Mouse (Mus musculus): ENCODE results near the gene Wdr20rt.
"Not testable (repeated sequence)": the region's sequence is repeated elsewhere in the genome, so short reads cannot be mapped to it uniquely, and the experiment has no call there.

Gene Wdr20rt

DNA sequence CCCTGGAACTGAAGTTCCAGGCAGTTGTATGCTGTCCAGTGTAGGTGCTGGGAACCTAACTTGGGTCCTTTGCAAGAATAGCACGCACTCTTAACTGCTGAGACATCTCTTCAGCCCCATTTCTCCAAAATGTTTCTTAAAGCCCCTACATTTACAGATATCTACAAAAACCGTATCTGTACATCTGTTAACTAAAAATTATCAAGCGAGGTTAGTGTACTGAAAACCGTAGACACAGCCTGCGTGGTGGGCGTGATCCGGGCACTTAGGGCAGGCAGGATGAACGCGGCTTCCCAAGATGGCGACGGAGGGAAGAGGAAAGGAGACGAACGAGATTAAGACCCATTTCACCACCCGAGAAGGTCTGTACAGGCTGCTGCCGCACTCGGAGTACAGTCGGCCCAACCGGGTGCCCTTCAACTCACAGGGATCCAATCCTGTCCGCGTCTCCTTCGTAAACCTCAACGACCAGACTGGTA, at the start of gene Wdr20rt:
Wdr20rt (plus strand) TSS at position 51 of the 479 bp plus-strand sequence.
- no peak for DNase-seq

DNA sequence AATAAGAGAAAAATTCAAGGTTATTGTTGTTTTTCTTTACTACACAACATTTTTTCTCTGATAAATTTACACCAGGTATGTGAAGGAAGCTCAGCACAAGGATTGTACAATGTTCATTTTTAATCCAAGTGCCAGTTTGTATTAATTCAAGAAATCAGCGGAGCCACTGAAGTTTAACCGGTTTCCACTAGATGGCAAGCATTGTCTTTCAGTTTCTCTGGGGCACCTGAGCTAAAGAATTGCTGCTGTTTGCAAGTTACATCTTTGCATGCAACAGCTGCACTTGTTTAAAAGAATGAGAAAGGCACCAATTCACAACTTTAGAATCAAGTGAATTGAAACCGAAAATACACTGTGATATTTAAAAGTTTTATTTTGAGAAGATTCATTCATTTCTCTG, 38.0 kb upstream of the Wdr20rt start:
- DNase-seq = no peak

DNA sequence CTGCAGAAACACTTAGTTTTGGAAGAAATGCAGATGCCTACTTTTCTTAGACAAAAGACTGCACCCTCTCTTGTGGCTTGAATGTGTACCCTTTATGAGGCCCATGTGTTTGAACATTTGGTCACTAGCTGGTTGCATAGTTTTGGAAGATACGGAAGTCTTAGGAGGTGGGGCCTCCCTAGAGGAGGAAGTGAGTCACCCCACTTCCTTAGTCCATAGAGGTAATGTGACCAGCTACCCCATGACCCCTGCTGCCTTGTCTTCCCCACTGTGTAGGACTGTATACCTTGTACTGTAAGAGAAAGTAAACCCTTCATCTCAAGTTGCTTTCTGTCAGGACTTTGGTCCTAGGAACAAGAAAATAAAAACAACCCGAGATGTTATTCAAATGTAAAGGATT, 36.1 kb upstream of the Wdr20rt start:
- no peak for DNase-seq

DNA sequence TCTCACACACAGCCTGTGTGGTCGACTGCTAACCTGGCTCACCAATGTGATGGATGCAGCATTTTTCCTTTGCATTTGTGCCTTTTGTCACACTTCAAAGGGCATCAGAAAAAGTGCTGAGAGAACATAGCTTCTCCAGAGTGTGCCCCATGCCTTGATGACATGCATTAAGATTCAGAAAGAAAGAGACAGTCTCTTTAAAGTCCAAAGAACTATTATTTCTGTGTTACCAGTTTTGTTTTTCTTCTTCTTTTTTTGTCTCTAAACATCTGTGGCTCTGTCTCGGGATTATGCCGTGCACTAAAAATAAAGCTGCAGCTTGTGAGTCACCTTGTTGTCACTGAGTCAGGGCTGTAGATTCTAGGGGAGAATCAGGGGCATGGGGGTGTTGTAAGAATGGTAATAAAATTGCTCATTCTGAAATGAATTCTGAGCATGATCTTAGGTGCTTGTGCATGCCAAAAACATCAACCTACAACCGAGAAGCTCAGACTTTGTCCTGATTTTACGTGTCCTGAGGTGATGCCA, 31.2 kb upstream of the Wdr20rt start:
- no peak for DNase-seq

DNA sequence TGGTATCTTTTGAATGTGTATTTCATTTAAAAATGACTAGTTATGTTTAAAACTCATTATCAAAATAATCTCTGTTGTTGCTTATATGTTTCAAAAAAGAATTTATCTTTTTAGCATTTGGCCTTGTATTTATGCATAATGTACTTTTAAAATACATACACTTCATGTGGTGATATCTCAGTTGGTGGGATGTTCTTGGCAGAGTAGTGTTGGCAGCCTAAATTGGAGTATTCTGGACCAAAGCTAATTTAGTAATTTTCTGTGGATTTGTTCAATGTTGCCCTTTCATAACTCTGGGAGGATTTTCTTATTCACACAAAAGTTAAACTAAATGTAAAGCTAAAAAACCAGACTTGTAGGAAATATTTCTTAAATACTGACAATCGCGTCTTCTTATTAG, 23.5 kb upstream of the Wdr20rt start:
- DNase-seq = no peak

DNA sequence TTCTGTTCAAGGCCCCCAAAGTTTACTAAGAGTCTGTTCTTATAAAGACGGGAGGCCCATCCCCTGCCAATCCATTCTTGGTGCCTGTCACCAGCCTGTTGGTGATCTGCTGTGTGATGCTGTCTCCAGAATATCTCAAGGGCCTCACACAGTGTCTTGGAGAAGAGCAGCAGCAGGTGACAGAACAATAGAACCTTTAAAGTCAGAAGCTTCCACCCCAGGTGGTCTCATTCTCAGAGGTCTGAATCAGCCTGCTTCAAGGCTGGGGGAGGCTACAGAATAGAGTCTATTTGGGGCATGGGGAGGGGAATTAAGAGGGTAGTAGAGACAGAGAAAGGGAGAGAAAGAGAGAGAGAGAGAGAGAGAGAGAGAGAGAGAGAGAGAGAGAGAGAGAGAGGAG, 18.9 kb upstream of the Wdr20rt start:
- no peak for DNase-seq

DNA sequence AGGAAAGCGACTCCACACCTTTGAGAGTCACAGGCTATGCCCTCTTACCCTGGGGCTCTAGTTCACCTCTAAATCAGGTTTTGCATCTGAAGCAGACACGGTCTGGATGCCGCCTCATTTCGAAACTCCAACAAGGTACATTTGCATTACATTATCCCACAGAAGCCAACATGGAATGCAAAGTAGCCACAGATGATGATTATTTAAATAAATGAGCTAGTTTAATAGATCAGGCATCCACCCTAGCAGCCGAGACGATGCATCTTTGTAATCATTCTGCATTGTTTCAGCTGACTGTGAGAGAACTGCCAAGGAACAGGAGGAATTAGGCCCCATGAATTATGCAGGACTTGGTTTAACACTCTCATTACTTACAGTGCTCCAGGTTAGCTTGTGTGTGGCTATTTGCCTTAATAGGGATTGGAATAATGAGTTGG, 8.9 kb upstream of the Wdr20rt start:
- DNase-seq = no peak

DNA sequence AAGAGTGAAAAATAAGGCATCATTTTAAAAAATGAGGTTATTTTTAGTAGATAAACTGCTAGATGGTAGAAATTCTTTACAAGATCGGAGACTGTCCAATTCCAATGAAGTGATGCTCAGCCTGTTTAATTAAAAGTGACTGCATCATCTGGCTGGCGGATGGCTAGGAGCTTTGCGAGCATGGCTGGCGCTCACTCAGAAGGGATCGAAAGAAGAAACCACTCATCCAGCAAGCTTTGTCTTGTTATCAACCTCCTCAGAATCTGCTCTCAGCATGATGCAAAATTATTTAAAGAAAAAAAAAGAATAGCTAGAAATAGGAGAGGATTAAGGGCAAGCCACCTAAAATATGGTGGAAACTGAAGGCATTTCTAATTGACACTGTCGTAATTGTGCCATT, 3.3 kb downstream of the Wdr20rt start:
- DNase-seq = no peak

DNA sequence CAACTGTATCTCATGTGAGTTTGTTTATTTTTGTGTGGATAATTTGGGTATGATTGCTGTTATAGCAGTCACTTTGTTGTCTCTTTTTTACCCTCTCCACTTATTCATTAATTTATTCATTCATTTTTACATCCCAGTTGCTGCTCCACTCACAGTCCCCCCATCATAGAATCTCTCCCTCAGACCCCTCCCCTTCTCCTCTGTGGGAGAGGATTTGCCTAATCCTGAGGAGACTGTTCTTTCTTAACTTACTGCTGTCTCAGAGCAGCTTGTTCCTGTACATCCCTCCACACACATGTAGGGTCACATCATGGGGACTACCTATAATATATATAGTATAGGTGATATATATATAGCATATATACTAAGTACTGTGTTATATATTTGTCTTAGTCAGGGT, 3.7 kb downstream of the Wdr20rt start:
- no peak for DNase-seq

DNA sequence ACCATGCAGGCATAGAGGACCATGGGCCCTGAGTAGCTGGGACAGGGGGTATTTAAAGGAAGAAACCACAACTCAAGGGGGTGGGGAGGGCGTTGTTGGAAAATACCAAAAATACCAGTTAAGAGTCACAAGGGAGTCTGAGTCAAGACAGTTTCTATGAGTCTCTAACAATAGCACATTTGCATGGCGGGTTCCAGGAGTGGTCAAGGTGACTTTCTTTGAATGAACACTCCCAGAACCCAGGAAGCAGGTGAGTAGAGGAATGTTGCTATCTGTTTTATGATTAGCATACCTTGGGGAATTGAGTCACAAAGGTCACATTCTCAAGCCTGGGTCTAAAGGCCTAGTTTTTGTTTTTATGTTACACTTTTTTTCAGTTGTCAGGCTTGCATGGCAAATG, 7.5 kb downstream of the Wdr20rt start:
- not testable (repeated sequence) for DNase-seq

DNA sequence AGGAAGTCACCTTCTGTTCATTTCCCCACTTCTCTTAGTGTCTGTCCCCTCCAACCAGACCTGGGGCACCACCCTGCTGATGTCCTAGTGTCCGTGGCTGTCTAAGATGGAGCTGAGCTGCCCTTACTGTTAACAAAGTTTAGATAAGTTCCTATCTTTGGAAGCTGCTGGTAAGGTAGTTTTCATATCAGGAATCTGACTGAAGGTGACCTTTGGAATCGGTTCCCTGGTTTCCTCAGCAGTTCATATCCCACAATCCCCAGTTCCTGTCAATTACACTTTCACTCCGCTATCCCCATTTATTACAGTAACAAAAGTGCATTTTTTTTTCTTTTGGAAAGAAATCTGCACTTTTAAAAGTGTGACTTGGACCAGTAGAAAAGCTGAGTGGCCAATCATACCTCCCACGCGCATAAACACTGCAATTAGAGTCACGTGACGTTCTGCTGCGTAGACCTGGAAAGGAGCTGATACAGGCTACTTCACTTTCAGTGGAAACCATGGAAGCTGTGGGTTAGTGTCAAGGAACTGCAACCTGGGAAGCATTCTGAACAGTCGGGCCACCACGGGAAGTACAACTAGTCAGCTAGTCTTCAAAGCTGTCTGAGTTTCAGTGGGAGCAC, 24.9 kb downstream of the Wdr20rt start:
- DNase-seq = no peak

DNA sequence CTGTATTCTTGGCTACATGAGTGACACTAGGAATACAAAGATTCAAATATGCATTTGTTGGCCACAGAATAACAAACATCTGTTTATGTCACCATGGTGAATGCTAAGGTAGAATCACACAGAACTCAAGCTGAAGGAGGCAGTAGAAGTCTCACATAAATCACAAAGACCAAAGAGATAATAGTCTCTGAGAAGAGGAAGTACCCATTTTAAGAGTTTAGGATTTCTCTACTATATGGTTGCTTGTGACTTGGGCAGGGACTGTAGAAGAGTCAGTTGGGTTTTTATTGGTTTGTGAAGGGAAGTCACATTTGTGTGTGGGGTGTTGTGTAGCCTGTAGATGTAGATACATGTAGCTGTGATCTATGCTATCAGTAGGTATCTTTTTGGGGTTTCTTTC, 31.6 kb downstream of the Wdr20rt start:
- no peak for DNase-seq

DNA sequence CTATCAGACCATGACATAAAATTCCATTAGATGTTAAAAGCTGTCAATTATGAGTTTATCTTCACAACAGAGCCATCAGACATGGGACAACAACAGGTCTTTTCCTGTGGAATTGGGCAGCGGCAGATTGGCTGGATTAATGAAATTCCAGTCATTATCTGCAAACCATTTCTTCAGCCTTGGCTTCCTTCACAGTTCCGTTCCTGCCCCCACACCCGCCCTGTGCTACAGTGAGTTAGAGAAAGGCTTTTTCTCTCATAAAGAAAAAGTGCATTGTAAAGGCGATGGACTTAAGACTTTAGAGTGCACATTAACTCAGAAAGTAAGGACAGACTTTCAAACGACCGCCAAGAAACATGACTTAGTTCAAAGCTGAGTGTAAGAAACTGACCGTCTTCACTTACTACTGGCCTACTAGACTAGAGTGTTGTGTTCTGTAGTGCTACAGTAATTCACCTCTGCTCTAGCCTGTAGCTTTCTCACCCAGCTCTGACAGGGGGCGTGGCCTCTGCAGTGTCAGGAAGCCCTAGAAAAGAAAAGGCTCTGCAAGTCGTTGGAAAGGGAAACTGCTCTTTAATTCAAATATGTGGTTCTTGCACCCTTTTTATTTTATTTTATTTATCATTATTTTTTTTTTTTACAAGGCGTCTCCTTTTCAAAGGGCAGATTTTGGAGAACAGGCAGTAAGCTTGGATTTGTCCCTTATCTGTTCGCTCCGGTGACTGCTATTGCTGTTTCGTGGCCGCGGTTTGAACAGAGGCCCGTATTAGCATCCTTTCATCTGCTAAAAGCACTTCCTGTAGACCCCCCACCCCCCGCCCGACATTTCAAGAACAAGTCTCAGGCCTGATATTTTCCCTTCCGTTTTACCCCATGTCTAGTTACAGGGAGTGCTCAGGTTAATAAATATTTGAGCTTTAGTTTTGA, 33.2 kb downstream of the Wdr20rt start:
- DNase-seq = no peak

DNA sequence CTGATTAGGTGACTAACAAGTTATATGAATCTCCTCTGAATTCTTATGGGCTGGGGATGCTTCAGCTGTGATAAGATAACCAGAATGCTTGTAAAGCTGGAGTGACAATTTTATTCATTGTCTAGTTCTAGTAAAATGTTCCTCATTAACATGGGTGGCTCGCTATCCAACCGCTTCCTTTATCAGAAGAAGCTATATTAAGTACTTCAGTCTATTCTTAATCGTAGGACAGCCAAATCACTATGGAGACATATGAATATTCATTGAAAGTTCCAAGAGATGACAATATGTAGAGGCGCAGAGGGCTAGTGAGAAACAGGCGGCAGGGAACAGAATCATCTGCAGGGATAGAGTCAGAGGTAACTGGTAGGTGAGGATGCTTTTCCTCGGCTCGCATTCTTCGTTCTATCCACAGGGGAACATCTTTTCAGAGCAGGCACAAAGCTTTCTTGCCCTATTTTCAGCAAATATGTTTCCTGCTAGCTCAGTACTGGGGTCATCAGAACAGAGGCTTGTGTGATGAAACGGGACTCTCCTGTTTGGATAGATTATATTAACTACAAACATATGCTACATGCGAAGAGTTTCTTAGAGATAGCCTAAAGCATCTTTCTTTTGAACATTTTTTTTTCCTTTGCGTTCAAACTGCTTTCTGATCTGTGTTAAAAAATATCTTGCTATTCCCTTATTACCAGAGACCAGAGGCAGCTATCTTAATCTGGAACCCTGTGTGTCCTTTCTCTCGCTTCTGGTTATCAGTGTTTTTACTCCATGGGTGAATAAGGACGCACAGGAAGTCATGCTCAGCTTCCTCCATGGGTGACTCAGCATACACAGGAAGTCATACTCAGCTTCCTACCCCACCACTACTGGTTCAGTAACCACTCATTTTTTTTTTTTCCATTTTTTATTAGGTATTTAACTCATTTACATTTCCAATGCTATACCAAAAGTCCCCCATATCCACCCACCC, 34.1 kb downstream of the Wdr20rt start:
- no peak for DNase-seq

DNA sequence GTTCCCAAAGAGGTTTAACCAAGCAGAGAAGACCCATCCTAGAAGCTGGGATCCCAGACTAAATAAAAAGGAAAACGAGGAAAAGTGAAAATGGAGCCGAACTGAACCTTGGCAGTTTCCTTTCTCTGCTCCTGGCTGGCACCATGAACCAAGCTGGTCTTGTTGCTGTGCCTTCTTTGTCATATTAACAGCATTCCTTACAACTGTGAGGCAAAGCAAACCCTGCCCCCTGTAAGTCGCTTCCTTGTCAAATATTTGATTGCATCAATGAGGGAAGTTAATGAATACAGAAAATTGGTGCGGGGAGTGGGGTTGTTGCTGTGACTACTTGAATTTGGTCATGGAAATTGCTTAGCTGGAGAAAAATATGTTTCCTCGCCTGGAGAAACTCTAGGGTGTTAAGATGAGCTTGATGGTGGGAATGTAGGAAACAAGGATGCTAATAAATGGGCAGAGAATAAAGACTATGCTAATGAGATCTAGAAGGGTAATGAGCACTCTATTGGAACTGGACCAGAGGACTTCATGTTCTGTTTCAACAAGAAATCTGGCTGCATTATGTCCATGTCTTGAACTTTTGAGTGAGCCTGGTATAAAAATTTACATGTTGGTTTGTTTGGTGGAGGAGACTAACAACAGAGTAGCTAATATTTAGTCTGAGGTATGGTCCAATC, 43.1 kb downstream of the Wdr20rt start:
- DNase-seq = no peak

DNA sequence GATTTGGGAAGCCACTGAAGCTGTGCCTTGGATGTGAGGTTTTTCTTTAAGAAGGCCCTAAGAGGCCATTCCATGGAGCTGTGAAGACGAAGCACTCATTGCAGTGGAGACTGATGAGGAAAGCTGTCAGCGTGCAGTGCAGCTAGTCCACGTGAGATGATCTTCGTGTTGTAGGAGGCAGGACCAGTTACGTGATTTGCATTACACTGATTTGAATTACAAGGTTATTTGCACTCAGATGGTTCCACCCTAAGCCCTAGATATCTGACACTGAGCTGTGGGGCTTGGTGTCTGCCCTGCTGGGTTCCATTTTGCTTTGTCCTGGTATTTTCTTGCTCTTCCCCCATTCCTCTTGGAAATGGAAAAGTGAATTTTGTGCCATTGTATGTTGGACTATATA, 44.1 kb downstream of the Wdr20rt start:
- DNase-seq = no peak

DNA sequence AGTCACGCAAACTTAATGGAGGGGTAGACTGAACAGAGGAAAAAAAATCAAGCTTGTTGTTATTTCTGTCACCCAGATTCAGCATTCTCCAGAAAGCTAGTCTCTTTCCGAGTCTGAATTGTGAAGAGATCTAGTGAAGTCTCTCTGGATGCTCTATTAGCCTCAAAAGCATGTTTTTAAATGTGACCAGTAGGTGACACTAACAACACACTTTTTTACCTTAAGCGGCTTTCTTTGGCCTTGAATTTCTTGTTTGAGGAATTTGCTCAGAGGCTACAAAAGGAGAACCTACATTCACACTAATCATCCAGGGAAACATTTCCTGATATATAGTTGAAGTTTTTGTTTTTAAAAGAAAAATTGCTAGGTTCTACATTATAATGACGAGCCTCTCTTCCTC, 48.5 kb downstream of the Wdr20rt start:
- no peak for DNase-seq
